Mouse (Mus musculus): Measurements from ENCODE around the gene Exph5.

DNA sequence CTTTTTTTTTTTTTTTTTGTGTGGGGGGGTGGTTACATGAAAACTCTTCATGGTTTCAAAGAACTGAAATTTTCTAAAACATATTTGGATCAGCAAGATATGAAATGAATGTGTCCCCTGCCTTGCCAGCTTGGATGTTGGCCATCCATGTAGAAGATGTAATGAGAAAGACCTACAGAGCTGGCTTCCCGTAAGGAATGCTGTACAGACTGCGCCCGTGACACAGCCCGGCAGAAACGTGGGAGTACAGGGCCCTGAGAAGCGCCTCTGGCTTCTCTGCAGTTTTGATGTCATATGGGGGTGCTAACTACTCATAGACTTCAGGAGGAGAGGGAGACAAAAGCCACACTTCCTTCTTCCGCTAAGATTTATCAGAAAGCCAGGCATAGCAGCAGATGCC is 38.1 kb downstream of the Exph5 start:
- TF ChIP-seq CTCF (IDR thresholded peaks at IDR 0.05; ENCODE audit: low read depth), result no peak
- no peak for TF ChIP-seq EP300 (optimal IDR thresholded peaks at IDR 0.05)
